Mouse (Mus musculus): ENCODE measurements around the gene Bicra. TPM values are rescaled to one million over a fixed set of nuclear protein-coding genes. Genes with fewer than 3 reads are reported as not detected.

Bicra gene
- polyA plus RNA-seq, 1 experiment from 2014 or later: 10.4 TPM

DNA sequence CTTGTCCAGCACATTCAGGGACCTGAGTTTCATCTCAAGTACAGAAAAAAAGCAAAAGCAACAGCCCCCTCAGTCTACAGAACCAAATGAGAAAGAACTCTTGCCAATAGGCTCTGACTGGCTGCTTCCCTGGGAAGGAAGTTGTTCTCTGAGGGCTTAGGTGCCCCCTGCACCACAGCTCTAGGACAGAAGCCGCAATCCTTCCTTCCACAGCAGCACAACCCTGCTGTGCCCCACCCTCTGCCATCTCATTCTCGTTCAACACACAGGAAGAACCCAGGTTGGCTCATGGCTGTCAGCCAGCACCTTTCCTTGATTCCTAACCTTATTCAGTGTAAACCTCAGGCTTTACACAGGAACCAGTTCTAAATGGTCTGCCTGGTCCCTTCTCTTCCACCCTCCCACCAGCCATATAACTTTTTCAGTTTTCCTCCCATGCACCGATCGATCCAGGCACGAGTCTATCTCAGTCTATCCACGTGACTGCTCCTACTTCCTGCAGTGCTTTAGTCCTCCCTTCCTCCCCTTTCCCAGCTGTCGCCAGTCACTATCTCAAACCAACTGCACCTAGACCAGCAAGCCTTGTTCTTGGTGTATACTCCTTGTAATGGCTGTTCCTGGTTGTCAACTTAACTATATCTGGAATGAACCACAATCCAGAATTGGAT is 36.2 kb downstream of the Bicra start:
- H3K9me3 ChIP-seq: no peaks in the 10 kb centered on the region
- peaks cover 34% of the 10 kb centered on the region for H3K36me3 ChIP-seq
- no peak overlapping the region for H3K4me3 ChIP-seq
- no peak overlapping the region for H3K9ac ChIP-seq
- no peak for ATAC-seq (ENCODE audit: insufficient number of reproducible peaks, insufficient read depth, low FRiP score, low TSS enrichment, low read depth)
- H3K27ac ChIP-seq: no peak overlapping the region
- no peak overlapping the region for H3K4me2 ChIP-seq
- no peaks in the 10 kb centered on the region for H3K27me3 ChIP-seq
- peaks cover 16% of the 10 kb centered on the region for H3K4me1 ChIP-seq
- WGBS: 92% methylated on average over 7 of the region's 7 CpGs

DNA sequence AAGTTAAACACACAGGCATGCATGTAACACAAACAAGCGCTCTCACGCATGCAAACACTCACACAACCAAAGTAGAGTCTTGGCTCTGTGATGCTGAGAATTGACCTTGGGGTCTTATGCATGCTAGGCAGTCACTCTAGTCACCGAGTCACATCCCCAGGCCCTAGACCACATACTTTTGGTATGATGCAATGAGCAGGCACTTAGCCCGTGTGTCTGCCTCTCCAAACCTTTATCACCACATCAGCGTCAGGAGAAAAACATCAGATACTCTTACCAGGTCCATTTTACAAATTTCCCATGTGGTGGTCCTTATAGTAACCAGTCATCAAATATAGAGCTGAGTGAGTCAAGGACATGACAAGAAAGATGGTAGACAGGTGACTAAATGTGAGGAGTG is 37.1 kb downstream of the Bicra start:
- Histone ChIP-seq H3K27ac (no peak overlapping the region), H3K9ac (no peak overlapping the region), H3K4me3 (no peak overlapping the region), H3K4me2 (no peak overlapping the region), H3K36me3 (peaks cover 36% of the 10 kb centered on the region), H3K27me3 (no peaks in the 10 kb centered on the region), H3K9me3 (no peaks in the 10 kb centered on the region), H3K4me1 (peaks cover 16% of the 10 kb centered on the region)
- 84% methylated on average over 5 of the region's 5 CpGs for WGBS
- no peak for ATAC-seq (ENCODE audit: insufficient number of reproducible peaks, insufficient read depth, low FRiP score, low TSS enrichment, low read depth)

GRCm38 (mm10) chr7:16009636-16010035 is 38.1 kb downstream of the Bicra start:
- H3K9ac ChIP-seq: no peak overlapping the region
- no peak overlapping the region for H3K4me2 ChIP-seq
- WGBS: 84% methylated on average over 7 of the region's 7 CpGs
- no peak overlapping the region for H3K4me3 ChIP-seq
- no peak overlapping the region for H3K27ac ChIP-seq
- no peaks in the 10 kb centered on the region for H3K9me3 ChIP-seq
- no peak for ATAC-seq (ENCODE audit: insufficient number of reproducible peaks, insufficient read depth, low FRiP score, low TSS enrichment, low read depth)
- H3K36me3 ChIP-seq: peaks cover 32% of the 10 kb centered on the region
- H3K4me1 ChIP-seq: peaks cover 12% of the 10 kb centered on the region
- H3K27me3 ChIP-seq: no peaks in the 10 kb centered on the region

DNA sequence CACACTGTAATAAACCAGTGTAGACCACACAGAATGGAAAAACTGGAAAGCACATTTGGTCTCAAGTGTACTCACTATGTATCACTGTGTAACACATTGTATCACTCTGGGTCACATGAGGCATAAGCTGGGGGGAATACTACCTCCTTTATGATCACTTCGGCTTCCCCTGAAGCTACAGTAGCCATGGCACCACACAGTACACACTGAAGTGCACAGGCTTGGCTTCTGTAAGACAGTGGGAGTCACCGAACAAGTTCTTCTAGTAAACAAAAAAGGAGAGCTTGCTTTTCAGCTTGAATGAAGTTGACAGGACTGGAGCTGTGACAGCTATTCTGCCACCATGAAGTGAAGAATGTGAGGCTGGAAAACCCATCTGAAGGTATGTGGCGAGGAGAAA is 42.7 kb downstream of the Bicra start:
- WGBS: 81% methylated on average over 3 of the region's 3 CpGs
- peaks cover 24% of the 10 kb centered on the region; the same call in 1 of the 2 replicates for H3K36me3 ChIP-seq
- peaks cover 7% of the 10 kb centered on the region; the same call in 1 of the 2 replicates for H3K4me1 ChIP-seq
- H3K4me3 ChIP-seq: no peak overlapping the region
- peak overlapping the region; percentile 34; the same call in 1 of the 2 replicates for H3K27ac ChIP-seq
- H3K27me3 ChIP-seq: no peaks in the 10 kb centered on the region
- H3K9me3 ChIP-seq: no peaks in the 10 kb centered on the region
- no peak overlapping the region for H3K9ac ChIP-seq
- no peak overlapping the region for H3K4me2 ChIP-seq
- ATAC-seq (ENCODE audit: insufficient number of reproducible peaks, insufficient read depth, low FRiP score, low TSS enrichment, low read depth): peak; percentile 35; the same call in 1 of the 2 replicates

- no peak for ATAC-seq (ENCODE audit: insufficient number of reproducible peaks, insufficient read depth, low FRiP score, low TSS enrichment, low read depth)
- Histone ChIP-seq H3K36me3 (peaks cover 27% of the 10 kb centered on the region), H3K4me3 (no peak overlapping the region), H3K9me3 (no peaks in the 10 kb centered on the region), H3K27me3 (no peaks in the 10 kb centered on the region), H3K9ac (no peak overlapping the region), H3K27ac (peak overlapping the region; percentile 34; the same call in 1 of the 2 replicates), H3K4me1 (peaks cover 7% of the 10 kb centered on the region; the same call in 1 of the 2 replicates), H3K4me2 (no peak overlapping the region)
- WGBS: 72% methylated on average over 12 of the region's 12 CpGs
Measured at GRCm38 (mm10) chr7:16004177-16004856, 43.4 kb downstream of the Bicra start.

DNA sequence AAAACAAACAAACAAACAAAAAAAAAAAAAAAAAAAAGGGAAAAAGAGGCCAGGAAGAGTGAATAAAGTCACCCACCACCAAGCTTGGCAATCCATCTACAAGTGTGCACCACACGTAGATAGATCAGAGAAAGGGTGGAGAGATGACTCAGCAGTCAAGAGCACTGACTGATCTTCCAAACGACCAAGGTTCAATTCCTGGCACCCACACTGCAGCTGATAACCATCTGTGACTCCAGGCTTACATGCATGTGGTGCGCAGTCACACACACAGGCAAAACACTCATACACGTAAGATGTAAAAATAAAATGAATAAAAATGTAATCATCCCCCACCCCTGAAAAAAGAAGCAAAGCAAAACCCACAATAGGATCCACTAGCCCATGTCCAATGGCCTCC is 44.7 kb downstream of the Bicra start:
- Histone ChIP-seq H3K27me3 (no peaks in the 10 kb centered on the region), H3K4me3 (no peak overlapping the region), H3K9ac (no peak overlapping the region), H3K4me1 (peaks cover 7% of the 10 kb centered on the region; the same call in 1 of the 2 replicates), H3K27ac (no peak overlapping the region), H3K9me3 (no peaks in the 10 kb centered on the region), H3K36me3 (peaks cover 30% of the 10 kb centered on the region), H3K4me2 (no peak overlapping the region)
- no peak for ATAC-seq (ENCODE audit: insufficient number of reproducible peaks, insufficient read depth, low FRiP score, low TSS enrichment, low read depth)
- WGBS: 77% methylated on average over 4 of the region's 4 CpGs

GRCm38 (mm10) chr7:16002171-16002570 is 45.5 kb downstream of the Bicra start:
- ATAC-seq (ENCODE audit: insufficient number of reproducible peaks, insufficient read depth, low FRiP score, low TSS enrichment, low read depth): no peak
- no peaks in the 10 kb centered on the region for H3K27me3 ChIP-seq
- no peak overlapping the region for H3K4me3 ChIP-seq
- H3K4me1 ChIP-seq: peaks cover 7% of the 10 kb centered on the region; the same call in 1 of the 2 replicates
- H3K9me3 ChIP-seq: no peaks in the 10 kb centered on the region
- peak overlapping the region; percentile 2; the same call in 1 of the 2 replicates for H3K27ac ChIP-seq
- no peak overlapping the region for H3K4me2 ChIP-seq
- H3K36me3 ChIP-seq: peaks cover 30% of the 10 kb centered on the region
- 86% methylated on average over 5 of the region's 5 CpGs for WGBS
- no peak overlapping the region for H3K9ac ChIP-seq

- no peak overlapping the region for H3K4me2 ChIP-seq
- 84% methylated on average over 1 of the region's 1 CpGs for WGBS
- no peaks in the 10 kb centered on the region for H3K9me3 ChIP-seq
- no peak overlapping the region for H3K4me3 ChIP-seq
- H3K9ac ChIP-seq: no peak overlapping the region
- peaks cover 31% of the 10 kb centered on the region for H3K36me3 ChIP-seq
- H3K27me3 ChIP-seq: no peaks in the 10 kb centered on the region
- H3K4me1 ChIP-seq: peaks cover 7% of the 10 kb centered on the region; the same call in 1 of the 2 replicates
- no peak for ATAC-seq (ENCODE audit: insufficient number of reproducible peaks, insufficient read depth, low FRiP score, low TSS enrichment, low read depth)
- H3K27ac ChIP-seq: no peak overlapping the region
Measured at GRCm38 (mm10) chr7:16001691-16002090, 46.0 kb downstream of the Bicra start.

DNA sequence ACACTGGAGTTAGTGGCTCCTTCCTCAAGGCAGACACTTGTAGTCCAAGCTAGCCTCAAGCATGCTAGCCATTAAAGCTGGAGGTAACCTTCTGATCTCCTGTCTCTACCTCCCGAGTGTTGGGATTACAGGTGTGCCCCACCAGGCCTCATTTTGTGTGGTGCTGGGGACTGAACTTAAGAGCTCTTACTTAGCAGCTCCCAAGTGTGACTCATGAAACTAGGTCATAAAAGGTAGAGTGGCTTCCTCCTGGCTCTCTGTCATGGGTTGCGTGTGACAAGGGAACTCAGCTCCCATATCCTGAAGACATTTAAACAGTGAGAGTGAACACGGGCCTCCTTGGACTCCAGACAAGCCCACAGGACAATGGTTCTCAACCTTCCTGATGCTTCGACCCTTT is 53.9 kb downstream of the Bicra start:
- no peaks in the 10 kb centered on the region for H3K9me3 ChIP-seq
- no peaks in the 10 kb centered on the region for H3K4me1 ChIP-seq
- no peak overlapping the region for H3K4me3 ChIP-seq
- no peak overlapping the region for H3K9ac ChIP-seq
- H3K27ac ChIP-seq: no peak overlapping the region
- peaks cover 91% of the 10 kb centered on the region for H3K36me3 ChIP-seq
- H3K27me3 ChIP-seq: no peaks in the 10 kb centered on the region
- no peak overlapping the region for H3K4me2 ChIP-seq
- WGBS: 87% methylated on average over 4 of the region's 4 CpGs
- ATAC-seq (ENCODE audit: insufficient number of reproducible peaks, insufficient read depth, low FRiP score, low TSS enrichment, low read depth): no peak

DNA sequence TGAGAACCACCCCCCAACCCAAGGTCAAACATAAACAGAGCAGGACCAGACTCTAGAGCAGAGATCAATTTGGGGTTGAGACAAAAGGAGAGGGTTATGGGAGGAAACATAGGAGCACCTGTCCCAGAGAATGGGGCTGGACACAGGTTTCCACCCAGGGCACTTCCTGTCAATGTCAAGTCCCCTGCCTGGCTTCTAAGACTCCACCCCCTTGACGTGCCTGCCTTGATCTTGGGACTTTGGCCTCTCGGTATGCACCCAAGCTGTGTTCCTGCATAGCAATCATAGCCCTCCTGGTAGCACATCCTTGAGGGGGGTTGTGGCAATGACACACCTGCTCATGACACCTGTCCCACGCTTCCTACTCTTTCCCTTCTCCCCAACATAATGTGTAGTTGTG is 54.6 kb downstream of the Bicra start:
- no peaks in the 10 kb centered on the region for H3K27me3 ChIP-seq
- H3K27ac ChIP-seq: no peak overlapping the region
- 84% methylated on average over 3 of the region's 3 CpGs for WGBS
- no peaks in the 10 kb centered on the region for H3K4me1 ChIP-seq
- no peak overlapping the region for H3K9ac ChIP-seq
- no peak for ATAC-seq (ENCODE audit: insufficient number of reproducible peaks, insufficient read depth, low FRiP score, low TSS enrichment, low read depth)
- H3K36me3 ChIP-seq: peaks cover 96% of the 10 kb centered on the region
- H3K4me2 ChIP-seq: no peak overlapping the region
- H3K9me3 ChIP-seq: no peaks in the 10 kb centered on the region
- no peak overlapping the region for H3K4me3 ChIP-seq

GRCm38 (mm10) chr7:15991764-15992163 is 56.0 kb downstream of the Bicra start:
- Histone ChIP-seq H3K36me3 (peaks cover 96% of the 10 kb centered on the region), H3K27ac (no peak overlapping the region), H3K27me3 (no peaks in the 10 kb centered on the region), H3K4me1 (no peaks in the 10 kb centered on the region), H3K9ac (no peak overlapping the region), H3K4me2 (no peak overlapping the region), H3K9me3 (no peaks in the 10 kb centered on the region), H3K4me3 (no peak overlapping the region)
- ATAC-seq (ENCODE audit: insufficient number of reproducible peaks, insufficient read depth, low FRiP score, low TSS enrichment, low read depth): no peak
- 95% methylated on average over 3 of the region's 3 CpGs for WGBS
